ENCODE assay signal across 19 mouse cellular contexts in genomic region chr14:19803222-19803621, GRCm38 (mm10). TPM values are rescaled to one million over a fixed set of nuclear protein-coding genes. Genes with fewer than 3 reads are reported as not detected.
DNase-seq lines count a peak whose midpoint lies in the region; ATAC-seq and TF ChIP-seq lines count a peak whose summit lies in the region.
"Had no signal": no experiment of that assay in that cellular context is flagged by ENCODE, and none has a peak within 500 bp of the region (broad histone marks: within the 10 kb centered on the region; RNA-seq: fewer than 3 reads in every experiment).

No protein-coding gene starts in this region.

- no peak for TF ChIP-seq CTCF in hindbrain, postnatal 0 days (IDR thresholded peaks at IDR 0.05; ENCODE audit: low read depth)
- TF ChIP-seq CTCF in cerebellum, adult 2 months (IDR thresholded peaks at IDR 0.05; ENCODE audit: borderline replicate concordance, insufficient read depth, low read depth, low read length): no peak

- H3K4me3 ChIP-seq in hindbrain, embryonic 12.5 days: no peak overlapping the region
- no peak overlapping the region for H3K4me3 ChIP-seq in hindbrain, postnatal 0 days (ENCODE audit: low read length)
- no peak overlapping the region for H3K4me3 ChIP-seq in embryonic facial prominence, embryonic 15.5 days (replicated peaks)
- no peak overlapping the region for H3K4me3 ChIP-seq in cerebellum, adult 2 months (replicated peaks; ENCODE audit: insufficient read depth, low read depth, low read length)
- H3K4me3 ChIP-seq: erythroblast, embryonic 14.5 days; heart, embryonic 15.5 days; midbrain, embryonic 12.5 days had no signal

- 0 out of 2 replicates have a peak, but pooled peaks have one; percentile 39 for ATAC-seq in hindbrain, embryonic 12.5 days (ENCODE audit: low FRiP score)
- no peak for ATAC-seq in hindbrain, postnatal 0 days
- no peak for ATAC-seq in embryonic facial prominence, embryonic 15.5 days (ENCODE audit: insufficient number of reproducible peaks, low FRiP score, low TSS enrichment, low read depth)
- peak; percentile 38 to 44; a peak in 2 of 4 replicates for ATAC-seq in hematopoietic stem cell, adult 5-6 weeks (replicated peaks in 1 of 2; ENCODE audit: insufficient read depth in 1 of 2, low FRiP score in 2 of 2, low TSS enrichment in 1 of 2, low read depth in 1 of 2, poor library complexity in 2 of 2, severe bottlenecking in 2 of 2)

- no peaks in the 10 kb centered on the region for H3K27me3 ChIP-seq in hindbrain, embryonic 12.5 days
- no peaks in the 10 kb centered on the region for H3K27me3 ChIP-seq in hindbrain, postnatal 0 days (ENCODE audit: insufficient read depth, low read length)
- H3K27me3 ChIP-seq in embryonic facial prominence, embryonic 15.5 days: no peaks in the 10 kb centered on the region
- H3K27me3 ChIP-seq in cerebellum, adult 2 months (ENCODE audit: control insufficient read depth, insufficient read depth, low read length): no peaks in the 10 kb centered on the region
- H3K27me3 ChIP-seq: CH12.LX; heart, embryonic 15.5 days; midbrain, embryonic 12.5 days had no signal

- no peak overlapping the region for H3K27ac ChIP-seq in hindbrain, embryonic 12.5 days
- no peak overlapping the region for H3K27ac ChIP-seq in hindbrain, postnatal 0 days
- 0 out of 2 replicates have a peak overlapping the region, but pooled peaks have one; percentile 14 for H3K27ac ChIP-seq in embryonic facial prominence, embryonic 15.5 days (replicated peaks)
- H3K27ac ChIP-seq in cerebellum, adult 2 months (ENCODE audit: insufficient read depth, low read length): no peak overlapping the region
- H3K27ac ChIP-seq: heart, embryonic 15.5 days; macrophage; midbrain, embryonic 12.5 days had no signal

- H3K36me3 ChIP-seq in hindbrain, embryonic 12.5 days: no peaks in the 10 kb centered on the region
- H3K36me3 ChIP-seq in hindbrain, postnatal 0 days (ENCODE audit: insufficient read depth, low read length): no peaks in the 10 kb centered on the region
- H3K36me3 ChIP-seq in embryonic facial prominence, embryonic 15.5 days: 0 out of 2 replicates have a peak, but pooled peaks cover 15% of the 10 kb centered on the region
- H3K36me3 ChIP-seq: midbrain, embryonic 12.5 days had no signal

- no peak overlapping the region for H3K9ac ChIP-seq in hindbrain, embryonic 12.5 days
- H3K9ac ChIP-seq in hindbrain, postnatal 0 days (replicated peaks; ENCODE audit: low read length): no peak overlapping the region
- H3K9ac ChIP-seq in embryonic facial prominence, embryonic 15.5 days: no peak overlapping the region
- H3K9ac ChIP-seq: heart, embryonic 15.5 days; midbrain, embryonic 12.5 days had no signal

- no peaks in the 10 kb centered on the region for H3K9me3 ChIP-seq in hindbrain, embryonic 12.5 days (replicated peaks)
- H3K9me3 ChIP-seq in hindbrain, postnatal 0 days (ENCODE audit: low read length): no peaks in the 10 kb centered on the region
- H3K9me3 ChIP-seq in embryonic facial prominence, embryonic 15.5 days (replicated peaks): no peaks in the 10 kb centered on the region
- H3K9me3 ChIP-seq: heart, embryonic 15.5 days; midbrain, embryonic 12.5 days had no signal

- TF ChIP-seq POLR2A in cerebellum, adult 2 months (IDR thresholded peaks at IDR 0.05; ENCODE audit: borderline replicate concordance, insufficient read depth, low read length): no peak

- H3K4me1 ChIP-seq in hindbrain, embryonic 12.5 days: 0 out of 2 replicates have a peak, but pooled peaks cover 5% of the 10 kb centered on the region
- no peaks in the 10 kb centered on the region for H3K4me1 ChIP-seq in hindbrain, postnatal 0 days (ENCODE audit: insufficient read depth, low read length)
- no peaks in the 10 kb centered on the region for H3K4me1 ChIP-seq in embryonic facial prominence, embryonic 15.5 days
- no peaks in the 10 kb centered on the region for H3K4me1 ChIP-seq in cerebellum, adult 2 months (ENCODE audit: control insufficient read depth, insufficient read depth, low read length)

- WGBS in hindbrain, embryonic 12.5 days: 48% methylated on average over 4 of the region's 4 CpGs
- whole genome bisulfite sequencing in hindbrain, postnatal 0 days: 51% methylated on average over 4 of the region's 4 CpGs
- 53% methylated on average over 4 of the region's 4 CpGs for WGBS in embryonic facial prominence, embryonic 15.5 days
- 60% methylated on average over 4 of the region's 4 CpGs for WGBS in cerebellum, adult 2 months

- DNase-seq in hindbrain, postnatal 0 days (ENCODE audit: low spot score): no peak
- DNase-seq in ES-CJ7 (ENCODE audit: low read depth, low spot score): peak; percentile 17
- no peak for DNase-seq in natural killer cell, adult 2 months (ENCODE audit: low spot score in 2 of 2)
- no peak for DNase-seq in cerebellum, adult 2 months
- no peak for DNase-seq in layer of hippocampus, adult 9-10 months (ENCODE audit: low spot score)
- DNase-seq: adrenal gland, adult 8-10 months; embryo, embryonic 11 days; gastrocnemius, postnatal 25 days; kidney, adult 11 months; thymus, postnatal 25 days had no signal

- no peak overlapping the region for H3K4me2 ChIP-seq in hindbrain, embryonic 12.5 days (replicated peaks)
- no peak overlapping the region for H3K4me2 ChIP-seq in hindbrain, postnatal 0 days (ENCODE audit: low read depth, low read length)
- H3K4me2 ChIP-seq in embryonic facial prominence, embryonic 15.5 days (replicated peaks): no peak overlapping the region
- H3K4me2 ChIP-seq: heart, embryonic 15.5 days; liver, embryonic 11.5 days; midbrain, embryonic 12.5 days had no signal

RNA-seq across cellular contexts. Expression of gene Rtraf, which starts 20.4 kb away (rescaled TPM):
- 224 and 235 TPM in 2 replicates for polyA plus RNA-seq in hindbrain, embryonic 12.5 days (2016; fragmentation: Nextera tagmentation; extraction: Ambion mirVana)
- 50.4 and 51.5 TPM in 2 replicates for total RNA-seq in hindbrain, postnatal 0 days (2014; rRNA removed)
- polyA plus RNA-seq in hindbrain, postnatal 0 days (2015; fragmentation: Nextera tagmentation; extraction: Ambion mirVana): 152 TPM in 2 replicates
- 192 and 200 TPM in 2 replicates for polyA plus RNA-seq in embryonic facial prominence, embryonic 15.5 days (2015; fragmentation: Nextera tagmentation; extraction: Ambion mirVana)
- 147 and 180 TPM in 2 replicates for total RNA-seq in hematopoietic stem cell, adult 5-6 weeks (2017)
- polyA plus RNA-seq in cerebellum, adult 2 months (2012; rRNA removed): 78.5 and 80.7 TPM in 2 replicates

RNA-seq across cellular contexts. Expression of gene Nid2, which starts 52.2 kb away (rescaled TPM):
- 68.8 and 78.8 TPM in 2 replicates for polyA plus RNA-seq in hindbrain, embryonic 12.5 days (2016; fragmentation: Nextera tagmentation; extraction: Ambion mirVana)
- total RNA-seq in hindbrain, postnatal 0 days (2014; rRNA removed): 40.6 and 52.8 TPM in 2 replicates
- polyA plus RNA-seq in hindbrain, postnatal 0 days (2015; fragmentation: Nextera tagmentation; extraction: Ambion mirVana): 22.5 and 25.5 TPM in 2 replicates
- polyA plus RNA-seq in embryonic facial prominence, embryonic 15.5 days (2015; fragmentation: Nextera tagmentation; extraction: Ambion mirVana): 86.7 and 91.3 TPM in 2 replicates
- 2.4 TPM in 1 of 2 replicates, not detected in the other for total RNA-seq in hematopoietic stem cell, adult 5-6 weeks (2017)
- 1.5 and 2.2 TPM in 2 replicates for polyA plus RNA-seq in cerebellum, adult 2 months (2012; rRNA removed)

Comparison
In these comparisons a context has a peak if more than half of its experiments do, and no peak if none do; other contexts are left out.
1. ATAC-seq: peak in hindbrain, embryonic 12.5 days (single experiment) and hematopoietic stem cell, adult 5-6 weeks (2 of 2); none in hindbrain, postnatal 0 days (single experiment) and embryonic facial prominence, embryonic 15.5 days (single experiment).